Mouse (Mus musculus) stomach, embryonic 16.5 days (tissue): Measurements from ENCODE around the gene Ndel1. TPM values are rescaled to one million over a fixed set of nuclear protein-coding genes. Genes with fewer than 3 reads are reported as not detected.

ENCODE experiments used
- ATAC-seq: fragments of 200-750 bp; cut with Nextera tagmentation; 2 replicates; pipeline ENCODE4 v1.8.0; 2017; ENCODE audit warnings: moderate number of reproducible peaks, moderate TSS enrichment; ENCODE audit not compliant: insufficient read depth, low FRiP score
- H3K27ac ChIP-seq: fragments of 300-500 bp; sonication (generic); 2 replicates; pipeline ENCODE4 v1.5.1; 2014; ENCODE audit warnings: low read length
- H3K27me3 ChIP-seq: fragments of 300-500 bp; sonication (generic); 2 replicates; pipeline ENCODE4 v1.6.1; 2014; ENCODE audit warnings: low read length, control low read depth, mixed read lengths; ENCODE audit not compliant: control insufficient read depth, insufficient read depth
- H3K36me3 ChIP-seq: fragments of 300-500 bp; sonication (generic); 2 replicates; pipeline ENCODE4 v1.6.1; 2014; ENCODE audit warnings: low read length; ENCODE audit not compliant: control insufficient read depth, insufficient read depth
- H3K4me1 ChIP-seq: fragments of 300-500 bp; sonication (generic); 2 replicates; pipeline ENCODE4 v1.6.1; 2014; ENCODE audit warnings: low read length, control low read depth, mixed read lengths; ENCODE audit not compliant: control insufficient read depth, insufficient read depth
- H3K4me2 ChIP-seq: fragments of 300-500 bp; sonication (generic); 2 replicates; pipeline ENCODE4 v1.6.1; 2014; ENCODE audit warnings: low read depth, low read length, mixed read lengths
- H3K4me3 ChIP-seq: fragments of 300-500 bp; sonication (generic); replicated peaks from 2 replicates; pipeline ENCODE4 v1.5.1; 2014; ENCODE audit warnings: mild to moderate bottlenecking, low read length
- H3K9ac ChIP-seq: fragments of 300-500 bp; sonication (generic); 2 replicates; pipeline ENCODE4 v1.6.1; 2014; ENCODE audit warnings: low read length
- H3K9me3 ChIP-seq: fragments of 300-500 bp; sonication (generic); replicated peaks from 2 replicates; pipeline ENCODE4 v1.6.1; 2016; ENCODE audit warnings: low read length, control low read depth; ENCODE audit not compliant: control insufficient read depth
- WGBS: fragments of 180-500 bp; shearing (Covaris S2); extraction: QIAGEN DNeasy Blood & Tissue Kit; methylation state at CpG from one replicate; pipeline ENCODE4 v1.1.7; 2014; 5-methylcytosine and 5-hydroxymethylcytosine counted together
- polyA plus RNA-seq: library from polyadenylated mRNA; unstranded; fragments of >200 nt; fragmentation: Nextera tagmentation; extraction: Ambion mirVana; gene quantifications from 2 replicates; pipeline ENCODE4 v1.2.1, GENCODE M21; 2015

The Ndel1 gene
- polyA plus RNA-seq, 1 experiment from 2014 or later = 82.4 TPM

DNA sequence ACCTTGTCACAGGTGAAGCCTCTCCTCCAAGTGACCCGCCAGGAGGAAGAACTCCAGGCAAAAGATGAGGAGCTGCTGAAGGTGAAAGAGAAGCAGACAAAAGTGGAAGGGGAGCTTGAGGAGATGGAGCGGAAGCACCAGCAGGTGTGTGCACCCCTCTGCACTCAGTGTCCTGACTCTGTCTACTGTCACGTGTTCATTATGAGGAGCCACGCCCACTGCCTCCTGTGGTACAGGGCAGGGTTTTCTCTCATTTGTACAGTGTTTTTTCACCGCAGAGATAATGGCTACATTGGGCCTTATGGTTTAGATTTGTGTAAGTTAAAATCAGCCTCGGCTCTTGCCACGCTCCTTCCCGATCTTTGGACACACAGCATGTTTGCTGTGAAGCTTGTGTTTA is 85.8 kb downstream of the Ndel1 start:
- peaks cover 29% of the 10 kb centered on the region for H3K36me3 ChIP-seq
- H3K9ac ChIP-seq = no peak overlapping the region
- no peaks in the 10 kb centered on the region for H3K4me1 ChIP-seq
- no peak for ATAC-seq
- no peaks in the 10 kb centered on the region for H3K9me3 ChIP-seq
- no peak overlapping the region for H3K4me3 ChIP-seq
- no peak overlapping the region for H3K4me2 ChIP-seq
- H3K27me3 ChIP-seq = no peaks in the 10 kb centered on the region
- WGBS = 73% methylated on average over 8 of the region's 8 CpGs
- H3K27ac ChIP-seq = no peak overlapping the region

DNA sequence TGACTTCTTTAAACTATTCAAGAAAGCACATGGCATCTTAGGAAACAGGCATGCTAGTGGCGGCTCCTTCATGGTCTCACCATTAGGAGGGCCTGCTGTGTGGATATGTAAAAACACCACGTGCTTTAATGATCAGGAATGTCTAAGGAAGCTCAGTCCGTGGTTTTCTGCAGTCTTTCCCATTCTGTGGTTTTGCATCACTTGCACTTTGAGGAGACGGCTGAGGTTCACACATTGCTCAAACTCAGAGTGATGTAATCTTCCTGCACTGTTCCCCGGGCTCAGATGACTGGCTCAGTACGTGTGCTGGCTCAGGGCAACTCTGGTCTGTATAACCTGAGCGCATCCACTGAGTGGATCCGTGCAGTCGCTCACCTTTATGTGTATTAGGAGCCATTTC is 89.3 kb downstream of the Ndel1 start:
- H3K36me3 ChIP-seq = peaks cover 20% of the 10 kb centered on the region
- 86% methylated on average over 9 of the region's 9 CpGs for WGBS
- ATAC-seq = no peak

DNA sequence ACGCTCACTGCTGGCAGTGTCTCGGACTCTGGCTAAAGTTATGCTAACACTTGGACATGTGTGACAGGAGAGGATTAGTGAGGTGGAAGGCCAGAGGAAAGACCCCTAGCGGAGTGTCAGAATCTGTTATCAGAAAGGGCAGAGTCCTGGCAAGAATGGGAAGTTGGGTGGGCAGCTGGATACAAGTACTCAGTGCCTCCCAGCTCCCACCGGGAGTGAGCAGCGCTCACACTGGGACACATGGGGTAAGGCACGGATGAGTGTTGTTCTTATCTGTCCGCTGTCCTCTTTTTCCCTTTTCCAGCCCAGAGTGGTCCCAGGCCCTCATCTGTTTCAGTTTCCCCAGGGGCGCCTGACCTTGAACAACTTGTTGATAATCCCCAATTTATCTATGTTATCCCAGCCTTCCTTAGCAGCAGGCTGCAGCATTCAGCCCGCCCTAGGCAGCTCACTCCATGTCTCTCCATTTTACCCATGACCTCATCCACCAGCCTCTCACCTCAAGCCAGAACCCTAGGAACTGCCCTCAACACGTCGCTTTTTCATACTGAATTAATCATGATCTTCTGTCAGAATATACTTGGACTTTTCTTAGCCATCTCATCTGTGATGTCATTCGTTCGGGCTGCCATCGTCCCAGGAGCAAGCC is 91.1 kb downstream of the Ndel1 start:
- Histone ChIP-seq H3K9ac (no peak overlapping the region), H3K4me1 (no peaks in the 10 kb centered on the region), H3K36me3 (peaks cover 9% of the 10 kb centered on the region; the same call in 1 of the 2 replicates), H3K27ac (no peak overlapping the region), H3K27me3 (no peaks in the 10 kb centered on the region), H3K4me2 (no peak overlapping the region), H3K4me3 (no peak overlapping the region), H3K9me3 (no peaks in the 10 kb centered on the region)
- WGBS = 77% methylated on average over 14 of the region's 14 CpGs
- no peak for ATAC-seq

More for the DNA sequence above, 89.3 kb downstream of the Ndel1 start:
- Histone ChIP-seq H3K9ac (no peak overlapping the region), H3K4me1 (no peaks in the 10 kb centered on the region), H3K9me3 (no peaks in the 10 kb centered on the region), H3K4me3 (no peak overlapping the region), H3K27ac (no peak overlapping the region), H3K4me2 (no peak overlapping the region), H3K27me3 (no peaks in the 10 kb centered on the region)

DNA sequence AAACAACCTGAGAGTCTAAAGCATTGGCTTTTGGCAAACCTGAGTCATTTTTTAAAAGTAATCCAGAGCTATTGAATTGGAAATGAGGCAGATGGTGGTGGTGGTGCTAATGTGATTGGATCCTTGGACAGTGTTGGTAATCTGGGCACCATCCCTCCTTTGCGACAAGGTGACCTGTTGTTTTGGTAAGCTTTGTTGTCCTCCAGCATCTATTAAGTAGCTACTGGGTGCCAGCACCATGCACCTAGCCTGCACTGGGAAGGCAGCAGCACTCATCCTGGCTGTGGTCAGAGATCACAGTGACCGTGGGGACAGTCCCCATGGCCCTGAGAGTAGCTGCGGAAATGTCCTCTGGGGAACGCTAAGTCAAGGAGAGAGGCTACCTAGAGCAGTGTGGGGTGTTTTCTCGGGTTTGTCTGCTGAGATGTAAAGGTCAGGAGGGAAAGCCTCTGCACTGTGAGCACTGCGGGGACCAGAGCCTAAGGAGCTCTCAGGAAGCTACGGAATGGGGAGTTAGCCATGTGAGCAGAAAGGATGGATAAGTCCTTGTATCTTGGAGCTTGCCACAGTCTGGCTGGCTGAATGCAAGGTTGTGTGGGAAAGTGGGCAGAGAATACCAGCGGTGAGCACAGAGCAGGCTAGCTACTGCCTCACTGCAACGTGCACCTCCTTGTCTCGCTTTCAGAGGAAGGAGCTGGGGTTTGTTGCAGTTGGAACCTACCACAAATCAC is 91.8 kb downstream of the Ndel1 start:
- ATAC-seq = no peak
- Histone ChIP-seq H3K4me2 (no peak overlapping the region), H3K27ac (no peak overlapping the region), H3K9me3 (no peaks in the 10 kb centered on the region), H3K4me1 (no peaks in the 10 kb centered on the region), H3K27me3 (no peaks in the 10 kb centered on the region), H3K36me3 (0 out of 2 replicates have a peak, but pooled peaks cover 5% of the 10 kb centered on the region), H3K9ac (no peak overlapping the region), H3K4me3 (no peak overlapping the region)
- 81% methylated on average over 10 of the region's 10 CpGs for WGBS

DNA sequence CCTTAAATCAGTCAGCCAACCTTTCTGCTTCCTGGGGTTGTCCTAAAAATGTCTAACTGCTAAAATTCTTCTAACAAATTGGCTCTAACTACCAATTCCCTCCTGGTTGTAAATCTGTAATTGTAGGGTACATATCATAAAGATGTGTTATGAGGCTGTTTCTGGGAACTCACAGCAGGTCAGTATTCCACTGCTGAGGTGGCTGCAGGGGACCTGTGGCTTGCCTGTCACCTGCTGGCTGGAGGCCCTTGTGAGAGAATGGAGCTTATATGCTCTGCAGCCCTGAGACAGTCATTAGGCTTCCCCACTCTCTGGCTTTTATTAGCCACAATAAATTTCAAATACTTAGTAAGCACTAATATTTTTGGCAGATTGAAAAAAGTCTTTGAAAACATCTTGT is 92.8 kb downstream of the Ndel1 start:
- 0 out of 2 replicates have a peak, but pooled peaks cover 5% of the 10 kb centered on the region for H3K36me3 ChIP-seq
- ATAC-seq = no peak

DNA sequence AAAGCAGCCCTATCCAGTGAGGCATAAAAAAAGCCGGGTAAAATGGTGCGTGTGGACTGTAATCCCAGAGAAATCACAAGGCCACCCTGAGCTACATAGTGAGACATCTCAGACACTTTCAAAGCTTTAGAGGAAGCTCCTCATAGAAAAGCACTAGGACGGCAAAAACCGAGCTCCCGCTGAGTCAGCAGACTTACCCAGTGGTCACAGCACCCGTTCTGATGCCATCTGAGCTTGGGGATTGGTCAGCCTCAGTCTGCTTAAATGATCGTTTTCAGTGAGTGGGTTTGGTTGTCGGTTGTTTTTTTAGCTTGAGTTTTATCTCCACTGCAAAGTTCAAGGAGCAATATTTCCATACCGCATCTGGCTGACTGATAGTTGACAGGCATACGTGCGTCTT is 93.7 kb downstream of the Ndel1 start:
- Histone ChIP-seq H3K27me3 (no peaks in the 10 kb centered on the region), H3K4me2 (no peak overlapping the region), H3K9me3 (no peaks in the 10 kb centered on the region), H3K4me3 (no peak overlapping the region), H3K27ac (no peak overlapping the region), H3K9ac (no peak overlapping the region), H3K4me1 (no peaks in the 10 kb centered on the region), H3K36me3 (0 out of 2 replicates have a peak, but pooled peaks cover 5% of the 10 kb centered on the region)
- no peak for ATAC-seq
- 81% methylated on average over 11 of the region's 11 CpGs for WGBS

More for the DNA sequence above, 92.8 kb downstream of the Ndel1 start:
- Histone ChIP-seq H3K27me3 (no peaks in the 10 kb centered on the region), H3K9me3 (no peaks in the 10 kb centered on the region), H3K4me1 (no peaks in the 10 kb centered on the region), H3K4me2 (no peak overlapping the region), H3K27ac (no peak overlapping the region), H3K4me3 (no peak overlapping the region), H3K9ac (no peak overlapping the region)

DNA sequence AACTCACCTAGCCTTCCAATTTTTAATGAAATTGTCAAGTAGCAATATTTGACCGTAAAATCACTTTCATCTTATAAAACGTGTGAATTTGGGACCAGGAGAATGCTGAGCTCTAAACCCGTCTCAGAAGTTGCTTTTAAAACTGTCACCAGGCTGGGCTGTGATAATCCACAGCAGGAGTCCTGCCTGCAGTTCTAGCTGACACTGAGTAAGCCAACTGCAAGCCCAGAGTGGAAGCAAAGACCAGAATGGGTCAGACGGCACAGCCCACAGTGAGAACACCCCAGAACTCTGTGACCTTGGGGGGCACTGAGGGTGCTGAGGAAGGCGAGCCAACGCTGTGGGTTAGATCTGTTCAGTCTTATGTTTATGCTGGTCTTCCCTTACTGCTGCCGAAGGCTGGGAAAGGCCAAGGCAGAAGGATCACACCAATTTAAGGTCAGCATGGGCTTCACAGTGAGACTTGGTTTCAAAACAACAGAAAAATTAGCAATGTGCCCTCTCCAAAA is 95.5 kb downstream of the Ndel1 start:
- 83% methylated on average over 7 of the region's 7 CpGs for WGBS
- Histone ChIP-seq H3K27ac (no peak overlapping the region), H3K27me3 (no peaks in the 10 kb centered on the region), H3K4me2 (no peak overlapping the region), H3K9ac (no peak overlapping the region), H3K36me3 (0 out of 2 replicates have a peak, but pooled peaks cover 2% of the 10 kb centered on the region), H3K4me3 (no peak overlapping the region), H3K4me1 (no peaks in the 10 kb centered on the region), H3K9me3 (no peaks in the 10 kb centered on the region)
- no peak for ATAC-seq

Other genes with a start within 250 kb of the Ndel1 start
- gene Myh10, start 180.3 kb downstream of the Ndel1 start, polyA plus RNA-seq = 81.9 and 89.9 TPM in 2 replicates
- 1.7 and 2.9 TPM in 2 replicates for gene Rnf222, start 16.7 kb upstream of the Ndel1 start, polyA plus RNA-seq
- 885 and 932 TPM in 2 replicates for gene Rpl26, start 29.7 kb upstream of the Ndel1 start, polyA plus RNA-seq
- 0.30 TPM in 1 of 2 replicates, not detected in the other for gene Odf4, start 55.2 kb upstream of the Ndel1 start, polyA plus RNA-seq
- 9.6 and 10.3 TPM in 2 replicates for gene Arhgef15, start 85.6 kb upstream of the Ndel1 start, polyA plus RNA-seq
- 5.2 and 6.3 TPM in 2 replicates for gene Slc25a35, start 96.3 kb upstream of the Ndel1 start, polyA plus RNA-seq
- 46.7 and 57.6 TPM in 2 replicates for gene Rangrf, start 103.3 kb upstream of the Ndel1 start, polyA plus RNA-seq
- gene Pfas, start 136.6 kb upstream of the Ndel1 start, polyA plus RNA-seq = 24.1 and 25.2 TPM in 2 replicates
- 34.5 and 43.9 TPM in 2 replicates for gene Ctc1, start 144.1 kb upstream of the Ndel1 start, polyA plus RNA-seq
- 120 and 134 TPM in 2 replicates for gene Aurkb, start 173.8 kb upstream of the Ndel1 start, polyA plus RNA-seq
- gene Borcs6, start 187.9 kb upstream of the Ndel1 start, polyA plus RNA-seq = 7.2 and 7.8 TPM in 2 replicates
- 58.2 and 62.1 TPM in 2 replicates for gene Tmem107, start 198.9 kb upstream of the Ndel1 start, polyA plus RNA-seq
- 79.9 and 88.5 TPM in 2 replicates for gene Vamp2, start 216.6 kb upstream of the Ndel1 start, polyA plus RNA-seq
- 21.8 and 22.3 TPM in 2 replicates for gene Per1, start 223.4 kb upstream of the Ndel1 start, polyA plus RNA-seq
- gene Hes7, start 248.5 kb upstream of the Ndel1 start, polyA plus RNA-seq = 0.40 and 0.69 TPM in 2 replicates